Mouse (Mus musculus) stomach, embryonic 14.5 days (tissue): ENCODE results near the gene St6gal1. TPM values are rescaled to one million over a fixed set of nuclear protein-coding genes. Genes with fewer than 3 reads are reported as not detected.
"Not testable (repeated sequence)": the region's sequence is repeated elsewhere in the genome, so short reads cannot be mapped to it uniquely, and the experiment has no call there.

Experiments used
- ATAC-seq: fragments of 200-750 bp; cut with Nextera tagmentation; 2 replicates; pipeline ENCODE4 v1.8.0; 2017; ENCODE audit warnings: low read depth, moderate TSS enrichment; ENCODE audit not compliant: insufficient number of reproducible peaks, insufficient read depth, low FRiP score
- H3K27ac ChIP-seq: fragments of 300-500 bp; sonication (generic); 2 replicates; pipeline ENCODE4 v1.5.1; 2014; ENCODE audit warnings: mild to moderate bottlenecking, low read length, moderate library complexity, mixed read lengths
- H3K27me3 ChIP-seq: fragments of 300-500 bp; sonication (generic); 2 replicates; pipeline ENCODE4 v1.6.1; 2014; ENCODE audit warnings: low read length, control low read depth, mixed read lengths; ENCODE audit not compliant: control insufficient read depth, insufficient read depth
- H3K36me3 ChIP-seq: fragments of 300-500 bp; sonication (generic); 2 replicates; pipeline ENCODE4 v1.6.1; 2014; ENCODE audit warnings: mild to moderate bottlenecking, control low read depth, low read length, moderate library complexity, mixed read lengths; ENCODE audit not compliant: control insufficient read depth, insufficient read depth
- H3K4me1 ChIP-seq: fragments of 300-500 bp; sonication (generic); 2 replicates; pipeline ENCODE4 v1.6.1; 2014; ENCODE audit warnings: low read length, control low read depth, mixed read lengths; ENCODE audit not compliant: control insufficient read depth, insufficient read depth
- H3K4me2 ChIP-seq: fragments of 300-500 bp; sonication (generic); replicated peaks from 2 replicates; pipeline ENCODE4 v1.6.1; 2014; ENCODE audit warnings: low read depth, low read length, control low read depth
- H3K4me3 ChIP-seq: fragments of 300-500 bp; sonication (generic); 2 replicates; pipeline ENCODE4 v1.5.1; 2014; ENCODE audit warnings: low read depth, low read length, control low read depth
- H3K9ac ChIP-seq: fragments of 300-500 bp; sonication (generic); replicated peaks from 2 replicates; pipeline ENCODE4 v1.6.1; 2014; ENCODE audit warnings: low read depth, mild to moderate bottlenecking, control low read depth, low read length, moderate library complexity, mixed read lengths
- H3K9me3 ChIP-seq: fragments of 300-500 bp; sonication (generic); 2 replicates; pipeline ENCODE4 v1.6.1; 2016; ENCODE audit warnings: low read depth, low read length, control low read depth; ENCODE audit not compliant: control insufficient read depth
- WGBS: fragments of 180-500 bp; shearing (Covaris S2); extraction: QIAGEN DNeasy Blood & Tissue Kit; methylation state at CpG from one replicate; pipeline ENCODE4 v1.1.7; 2014; 5-methylcytosine and 5-hydroxymethylcytosine counted together
- polyA plus RNA-seq: library from polyadenylated mRNA; unstranded; fragments of >200 nt; fragmentation: Nextera tagmentation; extraction: Ambion mirVana; gene quantifications from 2 replicates; pipeline ENCODE4 v1.2.1, GENCODE M21; 2014

The St6gal1 gene
- 25.6 and 25.7 TPM in 2 replicates for polyA plus RNA-seq

GRCm38 (mm10) chr16:23224671-23225068 lies at the start of gene St6gal1:
TSS of gene St6gal1 (plus strand) at chr16:23224740.
- Histone ChIP-seq H3K9me3 (no peaks in the 10 kb centered on the region), H3K4me3 (peak within 1 kb of the TSS; percentile 68), H3K9ac (peak within 1 kb of the TSS; percentile 56), H3K36me3 (no peaks in the 10 kb centered on the region), H3K4me2 (peak within 1 kb of the TSS; percentile 93), H3K27me3 (no peaks in the 10 kb centered on the region), H3K4me1 (peaks cover 14% of the 10 kb centered on the region; the same call in 1 of the 2 replicates), H3K27ac (peak within 1 kb of the TSS; percentile 74)
- under 1% methylated on average over 20 of the region's 20 CpGs for WGBS
- peak; percentile 64 for ATAC-seq

DNA sequence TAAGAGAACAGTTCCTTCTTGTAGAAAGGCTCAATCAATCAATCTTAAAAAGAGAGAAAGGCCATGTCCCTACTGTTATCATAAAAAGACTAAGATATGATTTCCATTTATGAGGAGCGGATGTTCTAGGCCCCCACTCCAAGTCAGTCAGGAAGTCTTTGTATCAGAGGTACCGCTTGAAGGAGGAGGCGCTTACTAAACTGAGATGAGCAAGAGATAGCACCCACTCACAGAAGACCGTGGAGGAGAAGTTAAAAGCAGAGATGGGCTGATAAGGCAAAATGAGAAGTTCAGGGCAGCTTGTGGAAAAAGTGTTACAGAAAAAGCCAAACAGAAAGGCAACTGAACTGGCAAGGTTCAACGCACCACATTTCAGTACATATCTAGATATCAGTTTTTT lies 49.7 kb upstream of the St6gal1 start:
- Histone ChIP-seq H3K4me2 (no peak overlapping the region), H3K27ac (no peak overlapping the region), H3K4me3 (no peak overlapping the region), H3K4me1 (no peaks in the 10 kb centered on the region), H3K36me3 (no peaks in the 10 kb centered on the region), H3K9ac (no peak overlapping the region), H3K27me3 (no peaks in the 10 kb centered on the region), H3K9me3 (no peaks in the 10 kb centered on the region; the same call in 1 of the 2 replicates)
- ATAC-seq, result no peak
- WGBS, result 88% methylated on average over 5 of the region's 5 CpGs

DNA sequence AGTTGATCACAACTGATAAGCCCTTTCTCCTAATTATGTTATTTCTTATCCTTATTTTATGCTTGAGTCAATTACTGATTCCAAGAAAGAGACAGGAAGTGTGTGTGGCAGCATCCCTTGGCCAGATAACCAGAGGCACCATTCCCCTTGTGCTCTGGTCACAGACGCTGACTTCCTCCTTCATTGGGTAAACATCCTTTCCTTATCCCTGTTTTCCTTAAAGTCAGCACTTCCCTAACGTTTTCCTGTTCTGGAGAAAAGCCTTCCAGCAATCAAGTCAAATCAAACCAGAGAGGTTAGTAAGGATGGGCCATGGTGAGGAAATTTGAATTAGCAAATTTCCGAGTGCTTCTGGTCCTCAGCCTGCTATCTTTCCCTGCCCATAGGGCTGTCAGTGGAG lies 48.6 kb upstream of the St6gal1 start:
- no peak overlapping the region for H3K4me3 ChIP-seq
- ATAC-seq, result no peak
- H3K4me1 ChIP-seq, result no peaks in the 10 kb centered on the region
- no peaks in the 10 kb centered on the region for H3K36me3 ChIP-seq
- no peaks in the 10 kb centered on the region; the same call in 1 of the 2 replicates for H3K9me3 ChIP-seq
- H3K9ac ChIP-seq, result no peak overlapping the region
- no peak overlapping the region for H3K27ac ChIP-seq
- H3K4me2 ChIP-seq, result no peak overlapping the region
- WGBS, result 43% methylated on average over 3 of the region's 3 CpGs
- H3K27me3 ChIP-seq, result no peaks in the 10 kb centered on the region

- Histone ChIP-seq H3K9ac (no peak overlapping the region), H3K4me3 (no peak overlapping the region), H3K4me2 (no peak overlapping the region), H3K27me3 (no peaks in the 10 kb centered on the region), H3K9me3 (no peaks in the 10 kb centered on the region), H3K4me1 (no peaks in the 10 kb centered on the region), H3K27ac (no peak overlapping the region), H3K36me3 (no peaks in the 10 kb centered on the region)
- ATAC-seq, result no peak
- 88% methylated on average over 2 of the region's 2 CpGs for WGBS
Measured at GRCm38 (mm10) chr16:23177856-23178255, 46.7 kb upstream of the St6gal1 start.

DNA sequence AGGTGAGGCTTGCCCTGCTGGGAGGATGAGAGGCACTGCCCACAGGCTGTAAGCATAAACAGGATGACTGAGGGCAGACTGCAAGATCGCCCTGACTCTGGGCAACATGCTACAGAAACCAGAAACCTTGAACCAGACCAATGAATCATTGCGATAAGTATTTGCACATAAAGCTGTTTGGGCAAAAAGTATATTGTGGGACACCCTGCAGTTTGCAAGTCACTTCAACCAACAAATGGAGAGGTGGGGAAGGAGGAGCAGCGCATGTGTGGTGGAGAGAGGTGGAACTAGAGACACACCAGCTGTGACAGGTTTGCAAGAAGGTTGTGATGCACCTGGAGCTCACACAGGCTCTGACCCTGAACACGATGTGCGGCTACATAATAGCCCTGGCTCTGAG lies 45.7 kb upstream of the St6gal1 start:
- 89% methylated on average over 5 of the region's 5 CpGs for WGBS
- no peak overlapping the region for H3K9ac ChIP-seq
- H3K9me3 ChIP-seq, result no peaks in the 10 kb centered on the region
- no peak overlapping the region for H3K4me3 ChIP-seq
- H3K27me3 ChIP-seq, result no peaks in the 10 kb centered on the region
- no peak overlapping the region for H3K27ac ChIP-seq
- H3K4me1 ChIP-seq, result no peaks in the 10 kb centered on the region
- H3K36me3 ChIP-seq, result no peaks in the 10 kb centered on the region
- ATAC-seq, result no peak
- H3K4me2 ChIP-seq, result no peak overlapping the region

GRCm38 (mm10) chr16:23179436-23179835 lies 45.1 kb upstream of the St6gal1 start:
- 91% methylated on average over 18 of the region's 18 CpGs for WGBS
- not testable (repeated sequence) for H3K27ac ChIP-seq, H3K9me3 ChIP-seq, H3K4me1 ChIP-seq, H3K4me3 ChIP-seq, H3K36me3 ChIP-seq, H3K27me3 ChIP-seq, H3K9ac ChIP-seq, ATAC-seq, H3K4me2 ChIP-seq

DNA sequence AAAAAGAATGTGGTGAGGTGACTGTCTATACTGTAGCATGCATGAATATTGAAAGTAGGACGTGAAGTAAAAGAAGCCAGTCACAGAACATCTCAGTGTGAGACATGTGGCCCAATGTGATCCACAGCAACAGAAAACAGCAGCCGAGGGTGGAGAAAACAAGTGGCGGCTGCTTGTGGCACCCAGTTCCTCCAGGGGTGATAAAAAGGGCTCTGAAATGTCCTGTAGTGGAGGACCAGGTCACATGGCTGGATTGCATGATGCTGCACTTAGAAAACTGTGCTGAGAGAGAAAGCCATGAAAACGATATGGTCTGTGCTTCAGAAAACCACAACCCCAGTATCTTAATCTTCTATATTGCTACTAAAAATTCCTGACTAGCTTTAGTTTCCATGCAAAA lies 43.5 kb upstream of the St6gal1 start:
- Histone ChIP-seq H3K9me3 (no peaks in the 10 kb centered on the region), H3K4me3 (no peak overlapping the region), H3K4me2 (no peak overlapping the region), H3K9ac (no peak overlapping the region), H3K27me3 (no peaks in the 10 kb centered on the region), H3K27ac (no peak overlapping the region), H3K36me3 (no peaks in the 10 kb centered on the region), H3K4me1 (no peaks in the 10 kb centered on the region)
- no peak for ATAC-seq
- WGBS, result 62% methylated on average over 4 of the region's 4 CpGs

GRCm38 (mm10) chr16:23181487-23181886 lies 43.1 kb upstream of the St6gal1 start:
- no peak overlapping the region for H3K9ac ChIP-seq
- no peak overlapping the region for H3K4me2 ChIP-seq
- ATAC-seq, result no peak
- H3K4me3 ChIP-seq, result no peak overlapping the region
- H3K27me3 ChIP-seq, result no peaks in the 10 kb centered on the region
- 72% methylated on average over 3 of the region's 3 CpGs for WGBS
- no peaks in the 10 kb centered on the region for H3K9me3 ChIP-seq
- no peaks in the 10 kb centered on the region for H3K36me3 ChIP-seq
- no peaks in the 10 kb centered on the region for H3K4me1 ChIP-seq
- H3K27ac ChIP-seq, result no peak overlapping the region

- H3K27ac ChIP-seq, result no peak overlapping the region
- no peaks in the 10 kb centered on the region for H3K27me3 ChIP-seq
- no peak overlapping the region for H3K9ac ChIP-seq
- H3K9me3 ChIP-seq, result no peaks in the 10 kb centered on the region
- no peak for ATAC-seq
- no peak overlapping the region for H3K4me3 ChIP-seq
- 88% methylated on average over 1 of the region's 1 CpGs for WGBS
- H3K36me3 ChIP-seq, result no peaks in the 10 kb centered on the region
- no peaks in the 10 kb centered on the region for H3K4me1 ChIP-seq
- H3K4me2 ChIP-seq, result no peak overlapping the region
Measured at GRCm38 (mm10) chr16:23181942-23182597, 42.5 kb upstream of the St6gal1 start.
